Mouse (Mus musculus): ENCODE results near the gene Itpk1. TPM values are rescaled to one million over a fixed set of nuclear protein-coding genes. Genes with fewer than 3 reads are reported as not detected.

Itpk1 gene
- total RNA-seq, 2 experiments from 2014 or later, result 6.5 to 7.4 TPM

DNA sequence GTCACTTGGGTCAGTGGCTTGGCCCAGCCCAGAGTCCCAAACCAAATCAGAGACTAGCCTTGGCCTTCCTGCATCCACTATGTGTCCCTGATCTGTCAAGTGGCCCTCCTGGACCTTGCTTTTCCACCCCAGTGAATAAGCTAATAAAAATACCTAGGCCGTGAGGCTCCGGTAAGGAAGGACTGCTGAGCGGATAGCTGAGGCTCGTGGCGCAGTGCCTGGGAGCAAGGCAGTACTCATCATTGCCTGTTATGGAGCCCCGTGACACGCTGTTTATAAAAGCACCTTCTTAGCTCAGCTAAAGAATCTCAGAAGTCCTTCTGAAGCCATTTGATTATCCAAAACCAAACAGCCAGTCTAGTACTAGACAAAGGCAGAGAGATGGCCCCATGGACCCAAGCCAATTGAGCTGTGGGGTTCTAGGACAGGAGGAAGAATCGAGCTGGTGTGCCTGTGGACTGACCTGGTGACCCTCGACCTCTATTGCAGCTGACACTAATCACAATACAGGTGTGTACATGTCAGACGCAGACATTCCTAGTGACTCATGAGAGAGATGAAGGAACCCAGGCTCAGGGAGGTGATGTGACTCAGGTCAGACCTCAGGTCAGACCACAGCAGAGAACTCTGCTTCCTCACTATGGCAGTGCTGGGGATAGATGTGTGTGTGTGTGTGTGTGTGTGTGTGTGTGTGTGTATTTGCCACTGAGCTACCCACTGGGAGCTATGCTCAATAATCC is 127.9 kb downstream of the Itpk1 start:
- ATAC-seq (replicated peaks; ENCODE audit: low FRiP score, low TSS enrichment, poor library complexity, severe bottlenecking), result no peak

DNA sequence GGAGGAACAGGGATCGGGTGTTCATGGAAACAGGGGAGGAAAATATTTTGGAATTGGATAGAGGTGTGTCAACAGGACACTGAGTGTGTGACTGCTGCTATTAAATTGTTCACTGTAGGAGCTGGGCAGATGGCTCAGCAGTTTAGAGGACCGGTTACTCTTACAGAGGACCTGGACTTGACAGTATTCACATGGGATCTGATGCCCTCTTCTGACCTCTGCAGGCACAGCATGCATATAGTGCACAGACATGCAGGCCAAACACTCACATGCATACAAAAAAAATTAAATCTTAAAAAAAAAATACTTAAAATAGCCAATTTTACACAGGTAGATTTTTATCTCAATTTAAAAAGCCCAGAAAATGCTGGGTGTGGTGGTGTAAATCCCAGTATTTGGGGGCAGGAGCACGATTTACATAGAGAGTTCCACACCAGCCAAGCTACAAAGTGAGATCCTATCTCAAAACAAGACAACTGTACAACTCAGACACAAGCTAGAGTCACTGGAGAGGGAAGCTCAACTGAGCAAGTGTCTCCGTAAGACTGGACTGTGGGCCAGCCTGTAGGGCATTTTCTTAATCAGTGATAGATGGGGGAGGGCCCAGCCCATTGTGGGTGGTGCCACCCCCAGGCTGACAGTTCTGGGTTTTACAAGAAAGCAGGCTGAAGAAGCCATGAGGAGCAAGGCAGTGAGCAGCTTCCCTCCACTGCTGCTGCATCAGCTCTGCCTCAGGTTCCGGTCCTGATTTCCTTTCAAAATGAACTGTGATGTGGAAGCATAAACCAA is 129.0 kb downstream of the Itpk1 start:
- ATAC-seq (replicated peaks; ENCODE audit: low FRiP score, low TSS enrichment, poor library complexity, severe bottlenecking), result no peak

DNA sequence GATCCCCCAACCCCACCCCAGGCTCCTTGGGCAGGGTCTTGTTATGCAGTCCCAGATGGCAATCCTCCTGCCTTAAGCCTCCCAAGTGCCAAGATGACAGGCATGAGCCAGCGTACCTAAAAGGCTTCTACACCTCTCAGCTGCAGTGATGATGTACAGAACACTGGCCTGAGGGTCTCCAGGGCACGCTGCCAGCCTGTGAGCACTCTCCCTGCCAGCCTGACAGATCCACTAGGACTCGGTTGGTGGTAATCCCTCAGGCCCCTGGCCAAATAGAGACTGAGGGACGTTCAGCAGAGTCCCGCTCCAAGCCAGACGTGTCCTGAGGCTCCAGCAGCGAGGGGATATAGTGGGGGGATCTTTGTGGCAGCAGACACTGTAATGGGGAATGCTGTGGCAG is 131.7 kb downstream of the Itpk1 start:
- ATAC-seq (replicated peaks; ENCODE audit: low FRiP score, low TSS enrichment, poor library complexity, severe bottlenecking), result no peak

DNA sequence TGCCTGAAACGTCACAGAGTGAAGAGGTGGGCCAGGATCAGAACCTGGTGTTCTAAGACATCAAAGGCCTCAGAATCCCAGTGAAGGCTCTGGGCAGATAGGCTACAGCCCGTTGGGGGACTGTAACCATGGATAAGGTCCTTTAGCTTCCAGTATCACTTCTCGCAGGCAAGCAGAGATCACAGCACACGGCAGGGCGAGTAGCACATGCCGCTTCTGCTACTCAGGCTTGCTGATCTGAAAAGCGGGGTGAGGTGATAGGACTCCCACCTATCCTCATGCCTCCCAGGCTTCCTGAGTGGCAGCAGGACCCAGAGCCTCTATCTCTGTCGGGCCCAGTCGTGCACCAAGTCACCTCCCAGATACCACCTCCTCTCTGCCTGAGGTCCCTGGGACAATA is 133.1 kb downstream of the Itpk1 start:
- 0 out of 2 replicates have a peak, but pooled peaks have one; percentile 15 for ATAC-seq (replicated peaks; ENCODE audit: low FRiP score, low TSS enrichment, poor library complexity, severe bottlenecking)

DNA sequence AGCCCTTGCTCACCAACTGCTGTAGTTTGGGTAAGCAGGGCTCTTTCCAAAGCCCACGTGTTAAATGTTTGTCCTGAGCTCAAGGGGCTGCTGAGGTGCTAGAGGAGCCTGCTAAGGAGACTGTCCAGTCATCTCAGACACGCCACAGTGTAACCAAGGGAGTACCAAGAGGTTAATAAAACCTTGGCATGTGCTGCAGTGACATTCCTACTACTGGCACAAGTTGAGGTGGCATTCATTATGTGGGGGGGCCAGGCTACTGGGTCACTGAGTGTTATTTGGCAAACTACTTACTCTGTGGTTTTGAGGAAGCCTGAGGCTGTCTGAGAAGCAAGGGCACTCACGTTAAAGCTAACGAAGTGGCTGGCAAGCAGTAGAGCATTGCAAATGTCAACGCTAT is 134.0 kb downstream of the Itpk1 start:
- no peak for ATAC-seq (replicated peaks; ENCODE audit: low FRiP score, low TSS enrichment, poor library complexity, severe bottlenecking)

DNA sequence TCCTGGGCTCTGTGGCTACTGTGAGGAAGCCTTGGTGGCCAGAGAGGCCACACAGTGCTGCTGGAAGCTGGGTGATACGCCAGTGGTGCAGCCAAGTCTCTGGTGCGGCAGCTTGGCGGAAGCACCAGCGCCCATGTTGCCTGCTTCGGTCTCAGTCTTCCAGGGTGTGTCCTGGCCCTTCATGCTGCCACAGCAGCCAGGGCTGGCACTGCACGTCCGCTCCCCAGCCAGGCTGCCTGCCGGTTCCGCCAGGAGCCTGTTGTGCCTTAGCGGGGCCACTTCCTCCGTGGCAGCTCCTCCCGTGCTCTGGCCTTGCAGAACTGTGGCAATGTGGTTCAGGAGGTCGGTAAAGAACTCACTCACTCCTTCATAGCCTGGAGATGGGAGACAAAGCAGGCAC is 134.6 kb downstream of the Itpk1 start:
- no peak for ATAC-seq (replicated peaks; ENCODE audit: low FRiP score, low TSS enrichment, poor library complexity, severe bottlenecking)

DNA sequence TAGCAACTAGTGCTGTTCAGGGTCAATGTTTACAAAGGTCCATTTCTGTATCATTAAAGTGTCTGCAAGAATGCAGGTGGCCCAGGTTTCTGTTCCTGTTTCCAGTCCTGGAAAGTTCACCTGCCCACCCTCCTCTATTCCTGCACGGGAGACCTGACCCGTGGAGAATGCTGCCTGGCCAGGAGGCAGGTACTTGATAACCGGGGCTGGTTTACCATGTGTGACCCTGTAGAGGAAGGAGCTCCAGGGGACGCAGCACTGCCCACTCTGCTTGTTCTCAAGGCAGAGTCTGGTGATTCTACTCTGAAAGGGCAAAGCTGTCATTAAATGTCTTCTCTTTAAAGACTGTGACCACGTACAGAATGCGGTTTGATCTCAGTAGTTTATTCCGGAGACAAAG is 136.5 kb downstream of the Itpk1 start:
- no peak for ATAC-seq (replicated peaks; ENCODE audit: low FRiP score, low TSS enrichment, poor library complexity, severe bottlenecking)

DNA sequence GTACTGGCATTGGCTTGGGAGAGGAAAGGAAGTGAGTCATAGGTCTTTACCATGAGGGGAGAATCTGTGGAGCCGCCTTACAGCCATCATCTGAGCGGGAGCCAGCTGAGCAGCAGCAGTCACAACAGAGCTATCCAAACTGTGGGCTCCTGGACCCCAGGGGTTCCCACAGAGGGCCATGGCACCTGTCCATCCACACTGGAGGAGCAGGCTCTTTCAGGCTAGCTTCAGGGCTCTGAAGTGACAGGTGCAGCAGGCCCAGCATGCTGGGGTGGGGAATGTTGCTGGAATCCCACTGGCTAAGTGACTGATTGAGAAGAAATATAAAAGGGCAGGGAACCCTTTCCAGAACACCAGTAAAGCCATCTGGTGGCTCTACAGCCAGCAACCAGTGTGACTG is 137.8 kb downstream of the Itpk1 start:
- no peak for ATAC-seq (replicated peaks; ENCODE audit: low FRiP score, low TSS enrichment, poor library complexity, severe bottlenecking)

DNA sequence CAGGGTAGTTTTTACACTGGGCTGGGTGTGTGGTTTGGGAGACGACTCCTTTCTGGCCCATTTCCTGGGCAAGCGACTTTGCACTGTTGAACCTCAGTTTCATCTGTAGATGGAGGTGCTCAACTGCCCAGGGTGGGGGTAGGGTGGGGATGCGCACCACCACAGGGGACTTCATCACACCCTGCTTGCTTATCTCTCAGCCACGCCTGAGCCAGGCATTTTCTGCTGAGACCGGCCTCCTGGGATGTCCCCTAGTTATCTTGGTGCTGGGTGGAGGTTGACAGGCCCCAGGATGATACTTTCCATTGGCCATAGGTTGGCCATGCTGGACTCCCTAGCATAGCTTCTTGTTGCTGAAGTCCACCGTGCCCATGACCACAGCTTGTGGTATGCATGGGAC is 139.6 kb downstream of the Itpk1 start:
- peak; percentile 75 for ATAC-seq (replicated peaks; ENCODE audit: low FRiP score, low TSS enrichment, poor library complexity, severe bottlenecking)

DNA sequence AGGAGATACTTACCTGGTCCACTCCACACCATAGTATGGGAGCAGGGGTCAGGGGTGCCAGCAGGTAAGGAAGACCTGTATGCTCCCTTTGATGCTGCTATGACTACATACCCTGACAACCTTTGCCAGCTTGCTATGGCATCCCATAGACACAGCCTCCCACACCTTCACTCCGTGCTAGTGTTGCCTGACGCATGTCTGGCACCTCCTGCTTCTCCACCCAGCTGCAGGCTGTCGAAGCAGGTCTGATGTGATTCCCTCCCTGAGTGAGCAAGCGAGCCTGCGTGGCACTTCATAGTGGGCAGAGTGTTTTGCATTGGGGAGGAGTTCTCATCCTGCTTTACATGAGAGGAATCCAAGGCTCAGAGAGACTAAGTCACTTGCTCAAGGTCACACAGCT is 147.4 kb downstream of the Itpk1 start:
- ATAC-seq (replicated peaks; ENCODE audit: low FRiP score, low TSS enrichment, poor library complexity, severe bottlenecking), result no peak

DNA sequence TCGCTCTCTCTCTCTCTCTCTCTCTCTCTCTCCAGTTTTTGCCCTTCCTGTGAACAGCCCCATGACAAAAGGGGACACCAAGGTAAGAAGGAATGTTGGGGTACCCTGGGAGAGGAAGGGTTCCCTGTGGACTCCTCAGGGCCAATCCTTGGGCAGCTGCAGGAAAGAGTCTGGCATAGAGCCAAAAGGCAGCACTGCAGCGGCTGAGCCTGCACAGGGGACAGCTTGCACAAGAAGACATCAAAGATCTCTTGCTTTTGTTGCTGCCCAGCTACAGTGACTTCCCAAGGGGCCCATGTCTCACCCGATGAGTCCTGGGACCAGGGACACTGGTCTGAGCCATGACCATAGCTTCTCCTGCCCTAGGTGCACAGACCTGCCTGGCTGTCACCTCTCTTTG is 148.9 kb downstream of the Itpk1 start:
- ATAC-seq (replicated peaks; ENCODE audit: low FRiP score, low TSS enrichment, poor library complexity, severe bottlenecking), result no peak

DNA sequence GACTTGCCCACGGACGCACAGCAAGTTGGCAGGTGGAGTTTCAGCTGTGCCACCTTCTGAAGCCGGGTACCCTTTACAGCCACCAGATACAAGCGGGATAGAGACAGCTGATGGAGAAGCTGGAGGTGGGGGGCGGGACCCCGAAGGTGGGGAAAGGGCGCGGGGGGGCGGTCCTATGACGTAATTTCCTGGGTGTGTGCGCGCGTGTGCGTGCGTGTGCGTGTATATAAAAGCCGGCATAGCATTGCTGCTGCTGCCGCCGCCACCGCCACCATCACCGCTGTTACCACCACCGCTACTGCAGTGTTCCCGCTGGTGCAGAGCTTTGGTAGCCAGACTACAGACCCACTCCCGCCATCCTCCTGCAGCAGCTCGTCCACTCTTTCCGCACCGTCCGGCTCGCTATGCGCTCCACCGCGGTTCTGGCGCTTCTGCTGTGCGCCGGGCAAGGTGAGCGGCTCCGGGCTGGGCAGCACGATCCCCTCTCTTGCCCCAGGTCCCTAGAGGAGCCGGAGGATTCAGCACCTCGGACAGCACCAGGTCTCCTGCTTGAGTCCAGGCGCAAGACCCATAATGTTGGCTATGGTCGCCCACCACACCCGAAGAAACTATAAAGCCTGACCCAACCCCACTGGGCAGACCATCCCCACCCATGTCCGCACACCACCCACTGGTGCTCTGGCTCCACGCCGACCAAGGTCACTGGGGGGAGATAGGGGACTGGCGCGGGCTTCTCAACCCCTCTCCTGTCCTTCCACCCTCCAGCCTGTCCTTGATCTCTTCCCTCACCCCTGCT is 149.8 kb downstream of the Itpk1 start, which contains the start of gene Chga:
Gene Chga, plus strand, starts transcription at position 249 of the 796 bp plus-strand sequence.
- ATAC-seq (replicated peaks; ENCODE audit: low FRiP score, low TSS enrichment, poor library complexity, severe bottlenecking), result peak; percentile 78

DNA sequence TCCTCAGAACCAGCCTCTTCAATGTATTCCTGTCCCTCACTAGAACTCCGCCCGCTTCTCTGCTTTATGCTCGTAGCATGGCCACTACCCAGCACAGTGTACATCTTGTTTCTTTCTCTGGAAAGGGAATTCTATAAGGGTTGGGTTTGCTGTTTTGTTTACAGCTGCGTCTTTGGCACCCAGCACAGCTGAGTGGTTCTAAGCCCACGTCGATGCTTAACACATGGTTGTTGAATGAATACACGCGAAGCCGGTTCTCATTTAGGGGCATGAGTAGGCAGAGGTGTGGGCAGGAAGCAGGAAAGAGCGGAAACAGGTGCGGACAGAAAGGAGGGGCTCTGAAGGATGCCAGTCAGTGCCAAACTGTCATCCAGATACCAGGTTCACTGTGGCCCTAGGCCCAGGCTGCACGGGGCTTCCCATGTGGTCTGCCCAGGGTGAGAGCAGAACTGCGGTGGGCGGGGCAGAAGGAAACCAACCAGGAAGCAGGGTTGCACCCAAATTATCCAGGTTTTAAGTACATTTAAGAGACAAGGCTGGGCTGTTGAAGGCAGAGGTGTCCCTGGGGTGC is 150.9 kb downstream of the Itpk1 start:
- no peak for ATAC-seq (replicated peaks; ENCODE audit: low FRiP score, low TSS enrichment, poor library complexity, severe bottlenecking)

DNA sequence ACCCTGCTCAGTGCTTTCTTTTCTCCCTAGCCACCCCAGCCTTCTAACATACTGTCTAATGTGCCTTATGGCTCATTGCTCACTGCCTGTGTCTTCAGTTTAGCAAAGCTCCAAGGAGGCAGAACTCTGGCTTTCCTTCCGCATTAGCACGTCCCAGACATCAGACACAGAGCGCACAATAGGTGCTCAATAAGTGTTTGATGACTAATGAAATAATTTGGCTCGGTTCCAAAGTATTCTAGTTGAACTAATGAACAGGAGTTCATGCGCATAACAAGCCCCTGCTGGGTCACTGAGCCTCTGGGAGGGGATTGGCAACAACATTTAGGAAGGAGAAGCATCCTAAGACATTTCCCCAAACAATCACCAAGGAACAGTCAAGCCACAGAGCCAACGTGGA is 152.7 kb downstream of the Itpk1 start:
- no peak for ATAC-seq (replicated peaks; ENCODE audit: low FRiP score, low TSS enrichment, poor library complexity, severe bottlenecking)

DNA sequence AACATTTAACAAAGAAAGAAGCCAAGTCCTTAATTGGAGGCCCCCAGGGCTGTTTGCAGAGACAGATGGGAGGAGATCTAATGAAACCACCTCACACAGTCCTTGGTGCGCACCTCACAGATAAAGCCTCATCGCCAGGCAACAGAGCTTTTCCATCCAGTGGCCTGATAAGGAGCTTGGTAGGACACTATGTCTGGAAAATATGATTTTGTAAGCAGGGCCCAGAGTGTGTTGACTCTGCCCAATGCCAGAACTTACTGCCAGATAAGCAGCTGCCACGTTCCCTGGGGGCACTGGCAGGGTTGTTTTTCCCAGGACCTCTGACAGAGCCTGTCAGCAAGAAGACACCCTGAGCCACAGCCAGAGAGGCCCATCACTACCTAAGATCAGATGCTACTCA is 153.5 kb downstream of the Itpk1 start:
- peak; percentile 43 for ATAC-seq (replicated peaks; ENCODE audit: low FRiP score, low TSS enrichment, poor library complexity, severe bottlenecking)

DNA sequence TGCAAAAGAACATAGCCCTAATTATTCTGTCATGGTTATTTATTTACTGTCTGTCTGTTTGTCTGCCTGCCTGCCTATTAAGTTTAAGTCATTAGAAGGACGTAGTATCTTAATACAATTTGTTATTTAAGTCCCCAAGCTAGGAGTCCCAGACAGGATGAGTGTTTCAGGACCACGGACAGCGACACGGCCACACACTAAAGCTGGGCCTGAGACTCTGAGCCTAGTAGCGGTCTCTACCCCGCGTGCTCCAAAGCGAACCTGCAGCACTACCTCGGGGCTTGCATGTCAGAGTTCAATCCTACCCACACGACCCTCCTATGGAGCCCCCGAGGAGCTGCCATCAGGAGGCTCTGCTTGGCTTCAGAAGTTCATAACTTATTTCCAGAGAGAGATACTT is 154.2 kb downstream of the Itpk1 start:
- peak; percentile 75 for ATAC-seq (replicated peaks; ENCODE audit: low FRiP score, low TSS enrichment, poor library complexity, severe bottlenecking)

DNA sequence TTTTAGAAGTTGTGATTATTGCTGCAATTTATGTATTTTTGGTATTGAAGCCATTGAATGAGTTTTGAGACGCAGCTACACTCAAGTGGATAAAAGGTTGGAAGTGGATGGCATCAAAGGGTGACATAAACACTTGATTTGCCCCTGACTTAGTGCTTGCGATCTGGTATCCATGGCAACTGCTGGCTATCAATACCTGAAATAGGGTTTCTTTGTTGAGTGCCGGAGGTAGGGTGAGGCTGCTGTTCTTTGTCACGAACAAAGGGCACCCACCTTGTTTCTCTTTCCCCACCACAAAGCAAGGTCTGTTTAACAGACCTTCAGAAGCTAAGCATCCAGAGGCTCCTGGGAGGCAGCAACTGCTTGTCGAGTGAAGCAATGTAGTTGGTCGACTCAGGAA is 159.6 kb downstream of the Itpk1 start:
- ATAC-seq (replicated peaks; ENCODE audit: low FRiP score, low TSS enrichment, poor library complexity, severe bottlenecking), result no peak

DNA sequence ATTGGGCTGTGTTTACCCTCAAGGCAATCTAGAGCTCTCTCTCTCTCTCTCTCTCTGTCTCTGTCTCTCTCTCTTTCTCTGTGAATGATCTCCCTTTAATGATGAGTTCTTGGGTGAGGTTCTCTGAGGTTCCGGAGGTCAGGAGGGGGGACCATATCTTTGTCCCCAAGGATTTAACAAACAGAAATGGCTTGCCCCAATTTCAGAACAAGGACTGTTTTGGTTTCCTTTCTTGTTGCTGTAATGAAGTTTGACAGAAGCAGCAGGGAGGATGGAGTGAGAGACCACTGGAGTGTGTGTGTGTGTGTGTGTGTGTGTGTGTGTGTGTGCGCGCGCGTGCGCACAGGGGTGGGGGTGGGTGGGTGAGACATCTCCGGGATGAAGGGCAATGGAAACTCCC is 163.6 kb downstream of the Itpk1 start:
- ATAC-seq (replicated peaks; ENCODE audit: low FRiP score, low TSS enrichment, poor library complexity, severe bottlenecking), result no peak

DNA sequence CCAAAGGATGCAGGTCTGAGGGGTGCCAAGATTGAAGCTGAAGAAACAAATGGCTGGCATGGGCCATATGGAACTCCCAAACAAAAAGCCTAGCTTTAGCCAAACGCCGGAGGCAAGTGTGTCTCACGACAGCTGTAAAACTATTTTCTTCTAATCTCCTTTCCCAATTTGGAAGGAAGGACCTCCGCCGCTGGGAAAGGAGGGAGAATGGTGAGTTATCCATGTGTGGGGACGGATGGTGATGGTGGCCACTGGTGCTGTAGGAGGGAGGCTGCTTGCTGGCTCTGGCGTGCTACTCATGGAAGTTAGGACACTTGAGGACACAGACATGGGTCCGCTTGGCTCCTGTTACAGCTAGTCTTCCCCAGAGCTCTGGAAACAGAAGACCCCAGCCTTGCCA is 164.5 kb downstream of the Itpk1 start:
- ATAC-seq (replicated peaks; ENCODE audit: low FRiP score, low TSS enrichment, poor library complexity, severe bottlenecking), result no peak

DNA sequence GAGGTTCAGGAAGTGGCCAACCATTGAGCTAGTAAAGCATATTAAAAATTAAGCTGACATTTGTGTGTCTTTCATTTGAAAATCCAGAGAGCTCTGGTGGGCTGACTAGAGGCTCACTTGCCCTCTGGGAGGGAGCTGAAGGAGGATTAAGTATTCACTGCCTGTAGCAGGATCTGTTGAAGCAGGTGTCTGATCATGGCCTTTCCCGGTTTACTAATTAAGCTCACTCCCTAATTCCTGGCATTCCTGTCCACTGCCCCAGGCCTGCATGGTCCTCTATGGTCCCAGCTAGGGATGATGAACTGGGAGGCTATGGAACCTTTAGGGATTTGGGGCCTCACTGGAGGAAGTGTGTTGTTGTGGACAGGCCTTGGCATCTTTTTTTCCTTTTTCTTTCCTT is 168.9 kb downstream of the Itpk1 start:
- no peak for ATAC-seq (replicated peaks; ENCODE audit: low FRiP score, low TSS enrichment, poor library complexity, severe bottlenecking)
